14 mouse cellular contexts compared by ENCODE assay signal in genomic region chr11:86734993-86735392, GRCm38 (mm10).
"Had no signal": no experiment of that assay in that cellular context is flagged by ENCODE, and none has a peak within 500 bp of the region (broad histone marks: within the 10 kb centered on the region; RNA-seq: fewer than 3 reads in every experiment).

No protein-coding gene starts in this region.

- H3K4me2 ChIP-seq: kidney, embryonic 15.5 days; limb, embryonic 15.5 days; liver, embryonic 12.5 days; lung, embryonic 14.5 days; stomach, embryonic 15.5 days had no signal

- H3K9ac ChIP-seq: kidney, embryonic 15.5 days; limb, embryonic 15.5 days; liver, embryonic 12.5 days; lung, embryonic 14.5 days; stomach, embryonic 15.5 days had no signal

- H3K4me3 ChIP-seq: kidney, embryonic 15.5 days; limb, embryonic 15.5 days; liver, embryonic 12.5 days; midbrain, embryonic 10.5 days; stomach, embryonic 15.5 days had no signal

- H3K27me3 ChIP-seq: kidney, embryonic 15.5 days; limb, embryonic 15.5 days; liver, embryonic 12.5 days; stomach, embryonic 15.5 days had no signal

- H3K9me3 ChIP-seq: kidney, embryonic 15.5 days; limb, embryonic 15.5 days; liver, embryonic 12.5 days; midbrain, embryonic 10.5 days; stomach, embryonic 15.5 days had no signal

- H3K27ac ChIP-seq: limb, embryonic 15.5 days; liver, embryonic 12.5 days; midbrain, embryonic 10.5 days; stomach, embryonic 15.5 days had no signal

- H3K4me1 ChIP-seq: limb, embryonic 15.5 days; stomach, embryonic 15.5 days had no signal

- DNase-seq: kidney, postnatal 14 days; layer of hippocampus, adult 9-11 months; layer of hippocampus, postnatal 36 days; lung, embryonic 14.5 days; lung, postnatal 10 days; lung, postnatal 4 days; right cerebral cortex, postnatal 14 days; thymus, postnatal 36 days had no signal

- ATAC-seq: liver, embryonic 12.5 days; midbrain, embryonic 16.5 days had no signal
